Mouse (Mus musculus) cerebellum, postnatal 25 days (tissue): ENCODE measurements at regions not wholly inside any gene's neighbourhood (a gene's known extent, or its start where the extent isn't known, plus 50 kb on each side); places are given as distances from the start of the nearest gene placed in this dataset.
"Not testable (repeated sequence)": the region's sequence is repeated elsewhere in the genome, so short reads cannot be mapped to it uniquely, and the experiment has no call there.

ENCODE experiments used
- DNase-seq, 2 experiments: peaks; one replicate each; pipeline ENCODE4 v3.0.0; 2021; ENCODE audit warnings: mixed read lengths in 2 of 2

GRCm38 (mm10) chr7:64101679-64102078 lies 52.0 kb upstream of the Trpm1 start:
- DNase-seq, result no peak

GRCm38 (mm10) chr7:64099606-64100005 lies 54.0 kb upstream of the Trpm1 start:
- DNase-seq, result no peak

DNA sequence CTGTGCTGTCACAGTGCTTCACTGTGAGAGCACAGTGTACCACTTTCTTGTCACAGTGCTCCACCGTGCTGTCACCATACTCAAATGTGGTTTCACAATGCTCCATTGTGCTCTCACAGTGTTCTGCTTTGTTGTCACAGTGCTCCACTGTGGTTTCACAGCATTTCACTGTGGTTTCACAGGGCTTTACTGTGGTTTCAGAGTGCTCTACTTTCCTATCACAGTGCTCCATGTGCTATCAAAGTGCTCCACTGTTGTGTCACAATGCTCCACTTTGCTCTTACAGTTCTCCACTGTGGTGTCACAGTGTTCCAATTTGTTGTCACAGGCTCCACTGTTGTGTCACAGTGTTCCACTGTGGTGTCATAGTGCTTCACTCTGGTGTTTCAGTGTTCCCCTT lies 63.6 kb upstream of the Trpm1 start:
- no peak for DNase-seq

GRCm38 (mm10) chr7:64089034-64089433 lies 64.6 kb upstream of the Trpm1 start:
- no peak for DNase-seq

GRCm38 (mm10) chr7:64083978-64084377 lies 69.7 kb upstream of the Trpm1 start:
- DNase-seq, result not testable (repeated sequence)

- no peak for DNase-seq
Measured at GRCm38 (mm10) chr7:64082651-64083050, 71.0 kb upstream of the Trpm1 start.

- DNase-seq, result no peak
Measured at GRCm38 (mm10) chr7:64082201-64082600, 71.4 kb upstream of the Trpm1 start.

DNA sequence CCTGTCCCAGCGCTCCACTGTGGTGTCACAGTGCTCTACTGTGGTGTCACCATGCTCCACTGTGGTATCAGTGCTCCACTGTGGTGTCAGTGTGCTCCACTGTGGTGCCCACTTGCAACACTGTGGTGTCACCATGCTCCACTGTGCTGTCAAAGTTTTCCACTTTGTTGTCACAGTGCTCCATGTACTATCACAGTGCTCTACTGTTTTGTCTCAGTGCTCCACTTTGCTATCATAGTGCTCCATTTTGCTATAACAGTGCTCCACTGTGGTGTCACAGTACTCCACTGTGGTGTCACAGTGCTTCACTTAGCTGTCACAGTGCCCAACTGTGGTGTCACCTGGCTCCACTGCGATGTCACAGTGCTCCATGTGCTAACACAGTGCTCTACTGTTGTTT lies 72.0 kb upstream of the Trpm1 start:
- DNase-seq, result no peak

GRCm38 (mm10) chr7:64081019-64081418 lies 72.6 kb upstream of the Trpm1 start:
- DNase-seq, result no peak

GRCm38 (mm10) chr7:64079301-64079700 lies 74.3 kb upstream of the Trpm1 start:
- DNase-seq, result no peak

DNA sequence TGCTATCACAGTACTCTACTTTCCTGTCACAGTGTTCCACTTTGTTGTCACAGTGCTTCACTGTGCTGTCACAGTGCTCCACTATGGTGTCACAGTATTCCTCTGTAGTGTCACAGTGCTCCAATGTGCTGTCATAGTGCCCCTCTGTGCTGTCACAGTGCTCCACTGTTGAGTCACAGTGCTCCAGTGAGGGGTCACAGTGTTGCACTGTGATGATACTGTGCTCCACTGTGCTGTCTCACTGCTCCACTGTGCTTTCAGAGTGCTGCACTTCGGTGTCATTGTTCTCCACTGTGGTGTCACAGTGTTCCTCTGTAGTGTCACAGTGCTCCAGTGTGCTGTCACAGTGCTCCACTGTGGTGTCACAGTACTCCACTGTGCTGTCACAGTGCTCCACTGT lies 75.0 kb upstream of the Trpm1 start:
- DNase-seq, result no peak

DNA sequence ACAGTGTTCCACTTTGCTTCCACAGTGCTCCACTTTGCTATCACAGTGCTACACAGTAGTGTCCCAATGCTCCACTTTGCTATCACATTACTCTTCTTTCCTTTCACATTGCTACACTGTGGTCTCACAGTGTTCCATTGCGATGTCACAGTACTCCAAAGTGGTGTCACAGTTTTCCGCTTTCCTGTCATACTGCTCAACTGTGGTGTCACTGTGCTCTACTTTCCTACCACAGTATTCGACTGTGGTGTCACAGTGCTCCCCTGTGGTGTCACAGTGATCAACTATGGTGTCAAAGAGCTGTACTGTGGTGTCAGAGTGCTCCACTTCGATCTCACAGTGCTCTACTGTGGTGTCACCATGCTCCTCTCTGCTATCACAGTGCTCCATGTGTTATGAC lies 76.1 kb upstream of the Trpm1 start:
- peak in 1 of 2 experiments; percentile 22 for DNase-seq

DNA sequence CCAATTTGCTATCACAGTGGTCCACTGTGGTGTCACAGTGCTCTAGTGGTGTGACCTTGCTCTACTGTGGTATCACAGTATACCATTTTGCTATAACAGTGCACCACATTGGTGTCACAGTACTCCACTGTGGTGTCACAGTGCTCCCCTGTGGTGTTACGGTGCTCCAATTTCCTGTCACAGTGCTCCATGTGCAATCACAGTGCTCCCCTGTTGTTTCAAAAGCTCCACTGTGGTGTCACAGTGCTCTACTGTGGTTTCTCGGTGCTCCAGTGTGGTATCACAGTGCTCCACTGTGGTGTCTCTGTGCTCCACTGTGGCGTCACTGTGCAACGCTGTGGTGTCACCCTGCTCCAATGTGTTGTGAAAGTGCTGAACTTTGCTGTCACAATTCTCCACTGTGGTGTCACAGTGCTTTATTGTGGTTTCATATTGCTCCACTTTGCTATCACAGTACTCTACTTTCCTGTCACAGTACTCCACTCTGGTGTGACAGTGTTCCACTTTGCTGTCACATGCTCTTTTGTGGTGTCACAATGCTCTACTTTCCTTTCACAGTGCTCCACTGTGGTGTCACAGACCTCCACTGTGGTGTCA lies 76.8 kb upstream of the Trpm1 start:
- DNase-seq, result no peak

DNA sequence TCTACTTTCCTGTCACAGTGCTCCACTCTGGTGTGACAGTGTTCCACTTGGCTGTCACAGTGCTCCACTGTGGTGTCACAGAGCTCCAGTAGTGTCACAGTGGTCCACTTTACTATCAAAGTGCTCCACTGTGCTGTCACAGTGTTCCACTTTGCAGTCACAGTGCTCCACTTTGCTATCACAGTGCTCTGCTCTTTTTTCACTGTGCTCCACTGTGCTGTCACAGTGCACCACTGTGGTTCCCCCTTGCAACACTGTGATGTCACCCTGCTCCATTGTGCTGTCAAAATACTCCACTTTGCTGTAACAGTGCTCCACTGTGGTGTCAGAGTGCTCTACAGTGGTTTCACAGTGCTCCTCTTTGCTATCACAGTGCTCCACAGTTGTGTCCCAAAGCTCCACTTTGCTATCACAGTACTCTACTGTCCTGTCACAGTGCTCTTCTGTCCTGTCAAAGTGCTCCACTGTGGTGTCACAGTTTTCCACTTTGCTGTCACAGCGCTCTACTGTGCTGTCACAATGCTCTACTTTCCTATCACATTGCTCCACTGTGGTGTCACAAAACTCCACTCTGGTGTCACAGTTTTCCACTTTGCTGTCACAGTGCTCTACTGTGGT lies 77.8 kb upstream of the Trpm1 start:
- DNase-seq, result no peak

- no peak for DNase-seq
Measured at GRCm38 (mm10) chr7:64074661-64075234, 78.9 kb upstream of the Trpm1 start.

GRCm38 (mm10) chr7:64074186-64074585 lies 79.4 kb upstream of the Trpm1 start:
- no peak for DNase-seq

- peak in 1 of 2 experiments; percentile 0 for DNase-seq
Measured at GRCm38 (mm10) chr7:64073781-64074180, 79.9 kb upstream of the Trpm1 start.

- DNase-seq, result no peak
Measured at GRCm38 (mm10) chr7:64070930-64071329, 82.7 kb upstream of the Trpm1 start.

GRCm38 (mm10) chr7:64065529-64066247 lies 87.9 kb upstream of the Trpm1 start:
- DNase-seq, result peak; percentile 46 to 61

- peak; percentile 72 to 84 for DNase-seq
Measured at GRCm38 (mm10) chr7:64064460-64065241, 89.0 kb upstream of the Trpm1 start.

DNA sequence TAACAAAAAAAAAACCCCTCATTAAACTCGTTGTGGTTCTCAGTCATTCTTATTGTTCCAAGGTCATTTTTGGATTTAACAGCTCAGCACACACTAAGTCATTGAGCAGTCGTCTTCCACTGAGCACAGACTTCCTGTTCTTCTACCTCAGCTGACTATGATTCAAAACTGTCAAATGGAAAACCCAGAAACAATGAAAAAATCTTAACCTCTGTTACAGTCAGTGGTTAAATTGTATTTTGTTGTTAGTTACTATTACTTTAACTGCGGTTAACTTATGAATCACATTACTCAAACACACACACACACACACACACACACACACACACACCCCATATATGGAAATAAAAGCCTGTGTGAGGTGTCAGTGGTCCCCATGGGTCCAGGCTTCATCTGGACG lies 92.5 kb upstream of the Trpm1 start:
- no peak for DNase-seq

GRCm38 (mm10) chr7:64060582-64060981 lies 93.1 kb upstream of the Trpm1 start:
- no peak for DNase-seq

GRCm38 (mm10) chr7:64060051-64060450 lies 93.6 kb upstream of the Trpm1 start:
- DNase-seq, result peak; percentile 55 to 72
